Mouse (Mus musculus) olfactory bulb, adult 2 months (tissue): ENCODE data around the gene Cercam. TPM values are rescaled to one million over a fixed set of nuclear protein-coding genes. Genes with fewer than 3 reads are reported as not detected.

Experiments
- H3K27ac ChIP-seq: fragments of 200-500 bp; 2 replicates; pipeline ENCODE4 v1.5.1; 2012; ENCODE audit warnings: low read depth, low read length; ENCODE audit not compliant: insufficient read depth
- H3K4me1 ChIP-seq: fragments of 200-500 bp; 2 replicates; pipeline ENCODE4 v1.6.1; 2012; ENCODE audit warnings: low read length; ENCODE audit not compliant: control insufficient read depth, insufficient read depth
- H3K4me3 ChIP-seq: fragments of 200-500 bp; 2 replicates; pipeline ENCODE4 v1.5.1; 2012; ENCODE audit warnings: mild to moderate bottlenecking, low read depth, low read length, moderate library complexity; ENCODE audit not compliant: insufficient read depth
- CTCF ChIP-seq: fragments of 200-500 bp; IDR thresholded peaks from 2 replicates; pipeline ENCODE4 v1.5.1; 2012; ENCODE audit warnings: low read depth, mild to moderate bottlenecking, low read length, moderate library complexity; ENCODE audit not compliant: insufficient read depth
- POLR2A ChIP-seq: fragments of 200-500 bp; IDR thresholded peaks from 2 replicates; pipeline ENCODE4 v1.6.1; 2012; ENCODE audit warnings: mild to moderate bottlenecking, low read depth, low read length, moderate library complexity; ENCODE audit not compliant: insufficient read depth
- WGBS: fragments of 180-500 bp; shearing (Covaris S2); methylation state at CpG from one replicate; pipeline ENCODE4 v1.1.7; 2018; 5-methylcytosine and 5-hydroxymethylcytosine counted together
- polyA plus RNA-seq: library from polyadenylated mRNA; stranded (reverse); fragments of >200 nt; gene quantifications from 2 replicates; pipeline ENCODE4 v1.2.4, GENCODE M21; 2012; ENCODE audit warnings: low replicate concordance; ENCODE audit not compliant: missing spikeins, insufficient read depth, insufficient read length

The Cercam gene
- polyA plus RNA-seq, 1 experiment: not detected

- 53% methylated on average over 5 of the region's 5 CpGs for WGBS
- no peak overlapping the region for H3K4me3 ChIP-seq
- no peak overlapping the region for H3K27ac ChIP-seq
- TF ChIP-seq CTCF (no peak), POLR2A (no peak)
- 0 out of 2 replicates have a peak, but pooled peaks cover 3% of the 10 kb centered on the region for H3K4me1 ChIP-seq
Observed at GRCm38 (mm10) chr2:29849841-29850480, 19.0 kb upstream of the Cercam start.

GRCm38 (mm10) chr2:29852957-29853485 is 15.9 kb upstream of the Cercam start:
- WGBS: 38% methylated on average over 4 of the region's 4 CpGs
- H3K27ac ChIP-seq: no peak overlapping the region
- no peak for TF ChIP-seq POLR2A
- no peak for TF ChIP-seq CTCF
- H3K4me3 ChIP-seq: no peak overlapping the region
- H3K4me1 ChIP-seq: no peaks in the 10 kb centered on the region

GRCm38 (mm10) chr2:29853736-29854135 is 15.2 kb upstream of the Cercam start:
- 61% methylated on average over 5 of the region's 5 CpGs for WGBS

GRCm38 (mm10) chr2:29855585-29856210 is 13.3 kb upstream of the Cercam start:
- 83% methylated on average over 10 of the region's 10 CpGs for WGBS
- TF ChIP-seq POLR2A (no peak), CTCF (no peak)
- Histone ChIP-seq H3K4me3 (no peak overlapping the region), H3K4me1 (no peaks in the 10 kb centered on the region), H3K27ac (no peak overlapping the region)

More at GRCm38 (mm10) chr2:29853736-29854135, 15.2 kb upstream of the Cercam start:
- no peak overlapping the region for H3K27ac ChIP-seq
- no peaks in the 10 kb centered on the region for H3K4me1 ChIP-seq
- no peak overlapping the region for H3K4me3 ChIP-seq
- no peak for TF ChIP-seq CTCF
- TF ChIP-seq POLR2A: no peak

- TF ChIP-seq CTCF (no peak), POLR2A (no peak)
- Histone ChIP-seq H3K4me1 (no peaks in the 10 kb centered on the region), H3K4me3 (no peak overlapping the region), H3K27ac (no peak overlapping the region)
- 31% methylated on average over 19 of the region's 19 CpGs for WGBS
Observed at GRCm38 (mm10) chr2:29856451-29857260, 12.3 kb upstream of the Cercam start.

- TF ChIP-seq POLR2A (no peak), CTCF (no peak)
- Histone ChIP-seq H3K4me3 (no peak overlapping the region), H3K4me1 (no peaks in the 10 kb centered on the region), H3K27ac (no peak overlapping the region)
- 40% methylated on average over 2 of the region's 2 CpGs for WGBS
Observed at GRCm38 (mm10) chr2:29857341-29857740, 11.6 kb upstream of the Cercam start.

- WGBS: 80% methylated on average over 5 of the region's 5 CpGs
- H3K4me1 ChIP-seq: no peaks in the 10 kb centered on the region
- no peak overlapping the region for H3K4me3 ChIP-seq
- no peak overlapping the region for H3K27ac ChIP-seq
- no peak for TF ChIP-seq POLR2A
- TF ChIP-seq CTCF: no peak
Observed at GRCm38 (mm10) chr2:29857967-29858366, 11.0 kb upstream of the Cercam start.

GRCm38 (mm10) chr2:29858748-29859473 is 10.1 kb upstream of the Cercam start:
- 14% methylated on average over 5 of the region's 5 CpGs for WGBS
- no peak overlapping the region for H3K27ac ChIP-seq

More at GRCm38 (mm10) chr2:29858748-29859473, 10.1 kb upstream of the Cercam start:
- TF ChIP-seq POLR2A (no peak), CTCF (peak; percentile 27; the same call in 1 of the 2 replicates)
- Histone ChIP-seq H3K4me1 (no peaks in the 10 kb centered on the region), H3K4me3 (no peak overlapping the region)
